Mouse (Mus musculus) embryonic facial prominence, embryonic 12.5 days (tissue): Measurements from ENCODE around the gene Gmeb1. TPM values are rescaled to one million over a fixed set of nuclear protein-coding genes. Genes with fewer than 3 reads are reported as not detected.
"Not testable (repeated sequence)": the region's sequence is repeated elsewhere in the genome, so short reads cannot be mapped to it uniquely, and the experiment has no call there.

Experiments
- ATAC-seq: fragments of 200-750 bp; cut with Nextera tagmentation; 2 replicates; pipeline ENCODE4 v1.8.0; 2017; ENCODE audit not compliant: insufficient number of reproducible peaks, insufficient read depth, low FRiP score, low TSS enrichment
- H3K27ac ChIP-seq: fragments of 300-500 bp; sonication (generic); 2 replicates; pipeline ENCODE4 v1.5.1; 2016; ENCODE audit warnings: mild to moderate bottlenecking
- H3K27me3 ChIP-seq: fragments of 300-500 bp; sonication (generic); 2 replicates; pipeline ENCODE4 v1.6.1; 2016; ENCODE audit warnings: mild to moderate bottlenecking, moderate library complexity
- H3K36me3 ChIP-seq: fragments of 300-500 bp; sonication (generic); 2 replicates; pipeline ENCODE4 v1.6.1; 2016; ENCODE audit warnings: mild to moderate bottlenecking
- H3K4me1 ChIP-seq: fragments of 300-500 bp; sonication (generic); 2 replicates; pipeline ENCODE4 v1.6.1; 2016
- H3K4me2 ChIP-seq: fragments of 300-500 bp; sonication (generic); replicated peaks from 2 replicates; pipeline ENCODE4 v1.6.1; 2016; ENCODE audit warnings: mild to moderate bottlenecking, moderate library complexity
- H3K4me3 ChIP-seq: fragments of 300-500 bp; sonication (generic); 2 replicates; pipeline ENCODE4 v1.5.1; 2016; ENCODE audit warnings: mild to moderate bottlenecking
- H3K9ac ChIP-seq: fragments of 300-500 bp; sonication (generic); 2 replicates; pipeline ENCODE4 v1.6.1; 2016; ENCODE audit warnings: mild to moderate bottlenecking, moderate library complexity
- H3K9me3 ChIP-seq: fragments of 300-500 bp; sonication (generic); 2 replicates; pipeline ENCODE4 v1.6.1; 2016; ENCODE audit warnings: mild to moderate bottlenecking, moderate library complexity
- WGBS: fragments of 180-500 bp; shearing (Covaris S2); methylation state at CpG from one replicate; pipeline ENCODE4 v1.1.7; 2016; 5-methylcytosine and 5-hydroxymethylcytosine counted together
- polyA plus RNA-seq: library from polyadenylated mRNA; unstranded; fragments of >200 nt; fragmentation: Nextera tagmentation; extraction: Ambion mirVana; gene quantifications from 2 replicates; pipeline ENCODE4 v1.2.1, GENCODE M21; 2016

Gmeb1 gene
- polyA plus RNA-seq, 1 experiment from 2014 or later: 43.0 TPM

- ATAC-seq: no peak
- WGBS: 88% methylated on average over 1 of the region's 1 CpGs
- no peaks in the 10 kb centered on the region for H3K9me3 ChIP-seq
Observed at GRCm38 (mm10) chr4:132299849-132300248, 38.4 kb upstream of the Gmeb1 start.

GRCm38 (mm10) chr4:132295696-132296390, 34.4 kb upstream of the Gmeb1 start:
- H3K9me3 ChIP-seq: no peaks in the 10 kb centered on the region
- H3K36me3 ChIP-seq: peaks cover 19% of the 10 kb centered on the region
- H3K4me3 ChIP-seq: no peak overlapping the region
- 42% methylated on average over 8 of the region's 8 CpGs for WGBS
- H3K4me2 ChIP-seq: no peak overlapping the region
- H3K27ac ChIP-seq: no peak overlapping the region
- no peaks in the 10 kb centered on the region for H3K27me3 ChIP-seq
- no peaks in the 10 kb centered on the region for H3K4me1 ChIP-seq
- no peak overlapping the region for H3K9ac ChIP-seq
- no peak for ATAC-seq

More at GRCm38 (mm10) chr4:132299849-132300248, 38.4 kb upstream of the Gmeb1 start:
- Histone ChIP-seq H3K27me3 (no peaks in the 10 kb centered on the region), H3K27ac (no peak overlapping the region), H3K4me1 (0 out of 2 replicates have a peak, but pooled peaks cover 5% of the 10 kb centered on the region), H3K4me3 (no peak overlapping the region), H3K36me3 (no peaks in the 10 kb centered on the region), H3K4me2 (no peak overlapping the region), H3K9ac (no peak overlapping the region)

GRCm38 (mm10) chr4:132293682-132294240, 32.4 kb upstream of the Gmeb1 start:
- H3K9me3 ChIP-seq: no peaks in the 10 kb centered on the region
- H3K4me1 ChIP-seq: no peaks in the 10 kb centered on the region
- peaks cover 26% of the 10 kb centered on the region for H3K36me3 ChIP-seq
- ATAC-seq: no peak
- H3K27ac ChIP-seq: no peak overlapping the region
- H3K9ac ChIP-seq: no peak overlapping the region
- 79% methylated on average over 7 of the region's 7 CpGs for WGBS
- no peak overlapping the region for H3K4me3 ChIP-seq
- no peak overlapping the region for H3K4me2 ChIP-seq
- no peaks in the 10 kb centered on the region for H3K27me3 ChIP-seq

- peaks cover 26% of the 10 kb centered on the region for H3K36me3 ChIP-seq
- 50% methylated on average over 4 of the region's 4 CpGs for WGBS
Observed at GRCm38 (mm10) chr4:132292988-132293387, 31.6 kb upstream of the Gmeb1 start.

GRCm38 (mm10) chr4:132291624-132292335, 30.4 kb upstream of the Gmeb1 start:
- Histone ChIP-seq H3K9me3 (no peaks in the 10 kb centered on the region), H3K4me2 (no peak overlapping the region), H3K4me1 (no peaks in the 10 kb centered on the region), H3K36me3 (peaks cover 30% of the 10 kb centered on the region), H3K4me3 (no peak overlapping the region), H3K27me3 (no peaks in the 10 kb centered on the region), H3K27ac (no peak overlapping the region), H3K9ac (no peak overlapping the region)
- no peak for ATAC-seq
- WGBS: 79% methylated on average over 12 of the region's 12 CpGs

More at GRCm38 (mm10) chr4:132292988-132293387, 31.6 kb upstream of the Gmeb1 start:
- Histone ChIP-seq H3K9ac (no peak overlapping the region), H3K27me3 (no peaks in the 10 kb centered on the region), H3K4me3 (no peak overlapping the region), H3K27ac (no peak overlapping the region), H3K4me2 (no peak overlapping the region), H3K4me1 (no peaks in the 10 kb centered on the region), H3K9me3 (no peaks in the 10 kb centered on the region)
- no peak for ATAC-seq

GRCm38 (mm10) chr4:132291056-132291455, 29.7 kb upstream of the Gmeb1 start:
- no peaks in the 10 kb centered on the region for H3K27me3 ChIP-seq
- no peak overlapping the region for H3K9ac ChIP-seq
- H3K4me3 ChIP-seq: no peak overlapping the region
- H3K4me2 ChIP-seq: no peak overlapping the region
- H3K36me3 ChIP-seq: peaks cover 34% of the 10 kb centered on the region
- no peaks in the 10 kb centered on the region for H3K4me1 ChIP-seq
- WGBS: 93% methylated on average over 4 of the region's 4 CpGs
- no peaks in the 10 kb centered on the region for H3K9me3 ChIP-seq
- no peak for ATAC-seq
- H3K27ac ChIP-seq: no peak overlapping the region

- ATAC-seq, H3K4me1 ChIP-seq, H3K4me3 ChIP-seq, H3K4me2 ChIP-seq, H3K27ac ChIP-seq, H3K9me3 ChIP-seq, H3K27me3 ChIP-seq, H3K9ac ChIP-seq: not testable (repeated sequence)
- WGBS: 74% methylated on average over 3 of the region's 5 CpGs
- peaks cover 51% of the 10 kb centered on the region for H3K36me3 ChIP-seq
Observed at GRCm38 (mm10) chr4:132288840-132289239, 27.4 kb upstream of the Gmeb1 start.

- Histone ChIP-seq H3K4me2 (no peak overlapping the region), H3K9ac (no peak overlapping the region), H3K27me3 (no peaks in the 10 kb centered on the region), H3K4me3 (no peak overlapping the region), H3K9me3 (no peaks in the 10 kb centered on the region), H3K36me3 (no peaks in the 10 kb centered on the region), H3K4me1 (peaks cover 12% of the 10 kb centered on the region; the same call in 1 of the 2 replicates), H3K27ac (no peak overlapping the region)
- ATAC-seq: no peak
- 86% methylated on average over 3 of the region's 3 CpGs for WGBS
Observed at GRCm38 (mm10) chr4:132275949-132276348, 14.5 kb upstream of the Gmeb1 start.

- Histone ChIP-seq H3K36me3 (no peaks in the 10 kb centered on the region), H3K4me1 (peaks cover 12% of the 10 kb centered on the region; the same call in 1 of the 2 replicates), H3K27me3 (no peaks in the 10 kb centered on the region), H3K4me3 (peak within 1 kb of the TSS; percentile 69), H3K27ac (peak within 1 kb of the TSS; percentile 90), H3K9ac (peak within 1 kb of the TSS; percentile 84), H3K9me3 (no peaks in the 10 kb centered on the region), H3K4me2 (peak within 1 kb of the TSS; percentile 91)
- under 1% methylated on average over 48 of the region's 48 CpGs for WGBS
- ATAC-seq: peak; percentile 77
Observed at GRCm38 (mm10) chr4:132274156-132274862, 12.9 kb upstream of the Gmeb1 start, which contains the start of gene Taf12. TSS of gene Taf12 (plus strand) at chr4:132274375.

GRCm38 (mm10) chr4:132273166-132273565, 11.8 kb upstream of the Gmeb1 start:
- peak overlapping the region; percentile 69; the same call in 1 of the 2 replicates for H3K4me3 ChIP-seq
- H3K36me3 ChIP-seq: no peaks in the 10 kb centered on the region
- H3K27me3 ChIP-seq: no peaks in the 10 kb centered on the region
- H3K27ac ChIP-seq: no peak overlapping the region
- no peaks in the 10 kb centered on the region for H3K9me3 ChIP-seq
- peak overlapping the region; percentile 84; the same call in 1 of the 2 replicates for H3K9ac ChIP-seq
- H3K4me2 ChIP-seq: peak overlapping the region; percentile 91
- 61% methylated on average over 2 of the region's 2 CpGs for WGBS
- ATAC-seq: no peak
- peaks cover 12% of the 10 kb centered on the region; the same call in 1 of the 2 replicates for H3K4me1 ChIP-seq
